23 mouse cellular contexts compared by ENCODE assay signal in the genomic region with DNA sequence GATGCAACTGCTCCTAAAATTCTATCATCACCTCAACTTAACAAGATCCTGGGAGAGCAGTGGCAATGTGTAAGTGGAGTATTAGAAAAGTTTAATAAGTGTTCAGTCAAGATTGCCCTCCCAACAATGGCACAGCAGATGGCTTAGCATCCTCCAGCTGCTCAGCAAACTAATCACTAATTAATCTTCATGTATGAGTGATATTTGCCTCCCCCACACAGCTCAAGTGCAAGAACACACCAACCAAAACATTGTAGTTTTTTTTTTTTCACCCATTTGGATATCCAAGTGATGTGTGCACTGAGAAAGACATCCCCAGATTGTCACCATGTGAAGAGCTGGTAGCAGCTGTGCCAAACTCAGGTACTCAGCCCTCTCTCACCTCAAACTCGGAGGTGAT.
DNase-seq lines count a peak whose midpoint lies in the region; ATAC-seq and TF ChIP-seq lines count a peak whose summit lies in the region.
"Had no signal": no experiment of that assay in that cellular context is flagged by ENCODE, and none has a peak within 500 bp of the region (broad histone marks: within the 10 kb centered on the region; RNA-seq: fewer than 3 reads in every experiment).

No protein-coding gene starts in this region.

- no peak for ATAC-seq in hindbrain, postnatal 0 days
- no peak for ATAC-seq in hindbrain, embryonic 11.5 days (ENCODE audit: low FRiP score)
- no peak for ATAC-seq in liver, embryonic 11.5 days (replicated peaks; ENCODE audit: low FRiP score)
- ATAC-seq: Patski had no signal

- no peak overlapping the region for H3K4me3 ChIP-seq in hindbrain, postnatal 0 days (ENCODE audit: low read length)
- no peak overlapping the region for H3K4me3 ChIP-seq in hindbrain, embryonic 11.5 days (ENCODE audit: low read depth, low read length)
- no peak overlapping the region for H3K4me3 ChIP-seq in layer of hippocampus, adult 2 months
- no peak overlapping the region for H3K4me3 ChIP-seq in liver, embryonic 11.5 days (ENCODE audit: low read depth, low read length)
- H3K4me3 ChIP-seq: embryonic facial prominence, embryonic 10.5 days; megakaryocyte, embryonic 14.5 days had no signal

- H3K27ac ChIP-seq in hindbrain, postnatal 0 days = no peak overlapping the region
- H3K27ac ChIP-seq in hindbrain, embryonic 11.5 days (ENCODE audit: low read depth, low read length) = no peak overlapping the region
- H3K27ac ChIP-seq in layer of hippocampus, adult 2 months = no peak overlapping the region
- no peak overlapping the region for H3K27ac ChIP-seq in liver, embryonic 11.5 days (ENCODE audit: low read depth, low read length)
- H3K27ac ChIP-seq: embryonic facial prominence, embryonic 10.5 days; liver, embryonic 14.5 days; stomach, postnatal 0 days had no signal

- DNase-seq in hindbrain, postnatal 0 days (ENCODE audit: low spot score) = peak; percentile 18
- DNase-seq in hindbrain, embryonic 11.5 days (ENCODE audit: low spot score) = no peak
- DNase-seq in retina, postnatal 1 day = peak; percentile 48
- DNase-seq in retina, embryonic 14.5 days (ENCODE audit: low spot score) = no peak
- DNase-seq in layer of hippocampus, adult 2 months (ENCODE audit: low spot score in 2 of 2) = peak; percentile 13 to 34
- DNase-seq in kidney, adult 9 months = no peak
- no peak for DNase-seq in liver, embryonic 11.5 days (ENCODE audit: low spot score)
- DNase-seq: B cell, adult 2 months; cerebellum, adult 8-10 months; gastrocnemius, postnatal 14 days; heart, adult 11 months; kidney, adult 2 months; kidney, postnatal 14 days; lung, embryonic 14.5 days; right cerebral cortex, postnatal 14 days had no signal

- TF ChIP-seq CTCF in hindbrain, postnatal 0 days (IDR thresholded peaks at IDR 0.05; ENCODE audit: low read depth) = no peak
- TF ChIP-seq CTCF in layer of hippocampus, adult 2 months (conservative IDR thresholded peaks at IDR 0.05) = no peak

- 76% methylated on average over 1 of the region's 1 CpGs for WGBS in hindbrain, postnatal 0 days
- WGBS in hindbrain, embryonic 11.5 days = 87% methylated on average over 1 of the region's 1 CpGs
- WGBS in liver, embryonic 11.5 days = 78% methylated on average over 1 of the region's 1 CpGs

- no peaks in the 10 kb centered on the region for H3K9me3 ChIP-seq in hindbrain, postnatal 0 days (ENCODE audit: low read length)
- H3K9me3 ChIP-seq in hindbrain, embryonic 11.5 days (ENCODE audit: control insufficient read depth, low read length) = no peaks in the 10 kb centered on the region
- H3K9me3 ChIP-seq in liver, embryonic 11.5 days (ENCODE audit: control insufficient read depth, low read length) = no peaks in the 10 kb centered on the region
- H3K9me3 ChIP-seq: embryonic facial prominence, embryonic 10.5 days; megakaryocyte, embryonic 14.5 days had no signal

- H3K27me3 ChIP-seq in hindbrain, postnatal 0 days (ENCODE audit: insufficient read depth, low read length) = no peaks in the 10 kb centered on the region
- H3K27me3 ChIP-seq in hindbrain, embryonic 11.5 days (ENCODE audit: control insufficient read depth, insufficient read depth, low read length) = no peaks in the 10 kb centered on the region
- no peaks in the 10 kb centered on the region for H3K27me3 ChIP-seq in liver, embryonic 11.5 days (replicated peaks; ENCODE audit: control insufficient read depth, insufficient read depth, low read length)
- H3K27me3 ChIP-seq: CH12.LX; megakaryocyte, embryonic 14.5 days; Patski had no signal

- H3K4me1 ChIP-seq in hindbrain, postnatal 0 days (ENCODE audit: insufficient read depth, low read length) = no peaks in the 10 kb centered on the region
- no peaks in the 10 kb centered on the region for H3K4me1 ChIP-seq in hindbrain, embryonic 11.5 days (replicated peaks; ENCODE audit: control insufficient read depth, insufficient read depth, low read length)
- H3K4me1 ChIP-seq in liver, embryonic 11.5 days (replicated peaks; ENCODE audit: control insufficient read depth, insufficient read depth, low read length) = no peaks in the 10 kb centered on the region
- H3K4me1 ChIP-seq: embryonic facial prominence, embryonic 10.5 days; megakaryocyte, embryonic 14.5 days had no signal

- no peaks in the 10 kb centered on the region for H3K36me3 ChIP-seq in hindbrain, postnatal 0 days (ENCODE audit: insufficient read depth, low read length)
- no peaks in the 10 kb centered on the region for H3K36me3 ChIP-seq in hindbrain, embryonic 11.5 days (ENCODE audit: control insufficient read depth, insufficient read depth, low read length)
- no peaks in the 10 kb centered on the region for H3K36me3 ChIP-seq in liver, embryonic 11.5 days (ENCODE audit: control insufficient read depth, insufficient read depth, low read length)
- H3K36me3 ChIP-seq: embryonic facial prominence, embryonic 10.5 days; G1E had no signal

- no peak overlapping the region for H3K4me2 ChIP-seq in hindbrain, postnatal 0 days (ENCODE audit: low read depth, low read length)
- no peak overlapping the region for H3K4me2 ChIP-seq in hindbrain, embryonic 11.5 days (replicated peaks; ENCODE audit: low read depth, low read length)
- H3K4me2 ChIP-seq in liver, embryonic 11.5 days = no peak overlapping the region
- H3K4me2 ChIP-seq: heart, embryonic 11.5 days; lung, embryonic 14.5 days had no signal

- H3K9ac ChIP-seq in hindbrain, postnatal 0 days (replicated peaks; ENCODE audit: low read length) = no peak overlapping the region
- H3K9ac ChIP-seq in hindbrain, embryonic 11.5 days (ENCODE audit: low read depth, low read length) = no peak overlapping the region
- H3K9ac ChIP-seq in liver, embryonic 11.5 days (ENCODE audit: low read depth, low read length) = no peak overlapping the region
- H3K9ac ChIP-seq: liver, embryonic 14.5 days; lung, embryonic 14.5 days had no signal

Comparison
In these comparisons a context has a peak if more than half of its experiments do, and no peak if none do; other contexts are left out.
1. DNase-seq: peak in hindbrain, postnatal 0 days (single experiment), retina, postnatal 1 day (single experiment) and layer of hippocampus, adult 2 months (2 of 2); none in hindbrain, embryonic 11.5 days (single experiment), retina, embryonic 14.5 days (single experiment), kidney, adult 9 months (single experiment) and liver, embryonic 11.5 days (single experiment).